Mouse (Mus musculus) intestine, embryonic 14.5 days (tissue): ENCODE measurements at regions not wholly inside any gene's neighbourhood (a gene's known extent, or its start where the extent isn't known, plus 50 kb on each side); places are given as distances from the start of the nearest gene placed in this dataset.

Experiments
- ATAC-seq: fragments of 200-750 bp; cut with Nextera tagmentation; replicated peaks from 2 replicates; pipeline ENCODE4 v1.8.0; 2017; ENCODE audit warnings: low read depth, moderate number of reproducible peaks, moderate TSS enrichment, moderate library complexity; ENCODE audit not compliant: low FRiP score, low TSS enrichment
- DNase-seq: peaks from one replicate; pipeline ENCODE4 v3.0.0-alpha.2; 2018; ENCODE audit warnings: low spot score
- H3K27ac ChIP-seq: fragments of 300-500 bp; sonication (generic); 2 replicates; pipeline ENCODE4 v1.5.1; 2014; ENCODE audit warnings: low read depth, mild to moderate bottlenecking, control low read depth
- H3K27me3 ChIP-seq: fragments of 300-500 bp; sonication (generic); replicated peaks from 2 replicates; pipeline ENCODE4 v1.6.1; 2014; ENCODE audit warnings: low read length, control low read depth; ENCODE audit not compliant: control insufficient read depth, insufficient read depth
- H3K36me3 ChIP-seq: fragments of 300-500 bp; sonication (generic); 2 replicates; pipeline ENCODE4 v1.6.1; 2014; ENCODE audit warnings: low read length, control low read depth; ENCODE audit not compliant: control insufficient read depth, insufficient read depth
- H3K4me1 ChIP-seq: fragments of 300-500 bp; sonication (generic); replicated peaks from 2 replicates; pipeline ENCODE4 v1.6.1; 2014; ENCODE audit warnings: low read length, control low read depth, mixed read lengths; ENCODE audit not compliant: control insufficient read depth, insufficient read depth
- H3K4me2 ChIP-seq: fragments of 300-500 bp; sonication (generic); 2 replicates; pipeline ENCODE4 v1.6.1; 2014; ENCODE audit warnings: low read length
- H3K4me3 ChIP-seq: fragments of 300-500 bp; sonication (generic); 2 replicates; pipeline ENCODE4 v1.5.1; 2014; ENCODE audit warnings: low read depth, low read length, control low read depth, mixed read lengths
- H3K9ac ChIP-seq: fragments of 300-500 bp; sonication (generic); 2 replicates; pipeline ENCODE4 v1.6.1; 2014; ENCODE audit warnings: mild to moderate bottlenecking, low read length
- H3K9me3 ChIP-seq: fragments of 300-500 bp; sonication (generic); 2 replicates; pipeline ENCODE4 v1.6.1; 2016; ENCODE audit warnings: low read length, control low read depth; ENCODE audit not compliant: control insufficient read depth
- WGBS: fragments of 180-500 bp; shearing (Covaris S2); extraction: QIAGEN DNeasy Blood & Tissue Kit; methylation state at CpG from one replicate; pipeline ENCODE4 v1.1.7; 2014; 5-methylcytosine and 5-hydroxymethylcytosine counted together

DNA sequence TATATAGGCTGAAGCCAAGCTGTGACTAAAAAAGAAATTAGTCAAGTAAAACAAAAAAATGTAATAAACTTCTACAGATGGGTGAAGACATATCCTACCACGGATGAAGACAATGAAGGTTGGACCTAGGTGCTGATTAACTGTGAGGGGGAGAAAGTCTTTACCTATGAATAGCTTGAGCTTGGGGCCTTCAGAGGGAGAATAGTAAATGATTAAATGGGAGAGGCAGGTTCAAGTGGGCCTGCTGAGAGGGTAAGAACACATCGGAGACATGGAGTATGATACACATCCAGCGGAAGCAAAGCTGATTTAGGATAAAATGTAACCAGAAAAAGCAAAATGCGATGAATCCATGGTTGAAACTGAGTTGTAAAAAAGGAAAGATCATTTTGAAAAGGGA is 197.9 kb upstream of the Robo2 start:
- no peak overlapping the region for H3K27ac ChIP-seq
- 68% methylated on average over 4 of the region's 4 CpGs for WGBS
- no peak overlapping the region for H3K9ac ChIP-seq
- no peaks in the 10 kb centered on the region for H3K36me3 ChIP-seq
- H3K4me1 ChIP-seq = peaks cover 7% of the 10 kb centered on the region; the same call in 1 of the 2 replicates
- ATAC-seq (no peak), DNase-seq (no peak)
- H3K4me3 ChIP-seq = no peak overlapping the region
- H3K27me3 ChIP-seq = no peaks in the 10 kb centered on the region
- no peaks in the 10 kb centered on the region for H3K9me3 ChIP-seq
- no peak overlapping the region for H3K4me2 ChIP-seq

DNA sequence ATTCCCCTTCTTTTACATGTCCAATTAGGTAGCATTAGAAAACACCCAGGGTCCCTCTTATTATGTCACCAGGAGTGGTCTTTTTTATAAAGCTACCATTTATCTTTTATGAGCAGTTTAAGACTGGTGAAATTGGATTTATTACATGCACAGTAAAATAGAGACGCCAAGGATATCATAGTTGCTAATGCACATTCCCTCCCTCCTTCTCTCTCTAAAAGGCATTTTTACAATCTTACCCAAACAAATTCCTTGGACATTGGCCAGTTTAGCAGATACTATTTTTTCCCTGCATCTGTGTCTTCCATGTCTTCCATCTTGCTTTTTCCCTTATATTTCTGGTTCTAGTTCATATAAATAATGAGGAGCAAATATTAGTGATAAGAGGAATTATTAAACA is 186.7 kb upstream of the Robo2 start:
- Histone ChIP-seq H3K27me3 (no peaks in the 10 kb centered on the region), H3K4me3 (no peak overlapping the region), H3K4me2 (no peak overlapping the region), H3K36me3 (no peaks in the 10 kb centered on the region), H3K9me3 (no peaks in the 10 kb centered on the region), H3K4me1 (0 out of 2 replicates have a peak, but pooled peaks cover 2% of the 10 kb centered on the region), H3K9ac (no peak overlapping the region), H3K27ac (no peak overlapping the region)
- DNase-seq (no peak), ATAC-seq (no peak)
- 6% methylated on average over 1 of the region's 1 CpGs for WGBS

DNA sequence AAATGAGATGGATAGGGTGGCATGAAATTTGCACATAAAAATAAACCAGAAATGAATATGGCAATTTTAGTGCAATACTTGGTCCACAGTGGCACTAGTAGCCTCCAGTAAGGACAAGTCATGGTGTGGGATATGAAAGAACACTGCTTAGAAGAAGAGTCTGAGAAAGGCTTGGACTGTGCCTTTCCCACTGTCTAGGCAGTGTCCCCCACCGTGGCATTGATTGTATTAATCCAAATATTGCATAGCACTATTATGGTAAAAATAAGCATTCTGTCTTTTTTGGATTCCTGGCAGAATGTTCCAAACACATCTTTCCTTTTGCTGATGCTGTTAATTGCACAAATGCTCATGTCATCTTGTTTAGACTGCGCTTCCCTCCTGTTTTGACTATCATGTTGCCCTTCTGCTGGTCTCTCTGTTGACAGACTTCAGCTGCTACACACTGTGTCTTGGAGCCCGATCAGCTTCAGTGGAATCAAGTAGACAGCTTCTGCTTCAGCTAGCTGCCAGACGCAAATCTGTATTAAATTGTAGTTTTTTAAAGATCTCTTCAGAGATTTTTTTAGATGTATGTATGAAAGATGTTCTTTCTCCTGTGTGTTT is 186.2 kb upstream of the Robo2 start:
- ATAC-seq (no peak), DNase-seq (no peak)
- 0 out of 2 replicates have a peak, but pooled peaks cover 2% of the 10 kb centered on the region for H3K4me1 ChIP-seq
- H3K9me3 ChIP-seq = no peaks in the 10 kb centered on the region
- H3K36me3 ChIP-seq = no peaks in the 10 kb centered on the region
- H3K4me2 ChIP-seq = no peak overlapping the region
- H3K27ac ChIP-seq = no peak overlapping the region
- no peak overlapping the region for H3K9ac ChIP-seq
- H3K4me3 ChIP-seq = no peak overlapping the region
- no peaks in the 10 kb centered on the region for H3K27me3 ChIP-seq
- WGBS = 32% methylated on average over 4 of the region's 4 CpGs

DNA sequence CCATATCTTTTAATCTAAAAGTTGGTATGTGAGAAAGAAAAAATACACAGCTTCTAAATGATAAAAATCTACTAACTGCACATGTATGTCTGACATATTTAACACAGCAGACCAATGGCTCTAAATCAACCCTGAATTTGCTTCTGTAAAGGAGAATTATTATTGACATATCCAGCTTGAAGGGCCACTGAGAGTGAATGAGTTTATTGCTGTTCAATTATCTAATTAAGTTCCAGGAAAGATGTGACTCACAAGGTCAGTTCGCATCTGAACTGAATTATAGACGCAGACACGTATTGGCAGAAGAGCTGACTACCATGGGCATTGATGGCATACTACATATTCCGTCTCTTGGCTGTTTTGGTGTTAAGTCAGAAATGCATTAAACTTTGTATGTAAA is 180.3 kb upstream of the Robo2 start:
- H3K9me3 ChIP-seq = no peaks in the 10 kb centered on the region
- H3K4me3 ChIP-seq = no peak overlapping the region
- DNase-seq (no peak), ATAC-seq (no peak)
- H3K4me2 ChIP-seq = no peak overlapping the region
- 75% methylated on average over 4 of the region's 4 CpGs for whole genome bisulfite sequencing
- no peaks in the 10 kb centered on the region for H3K36me3 ChIP-seq
- H3K27me3 ChIP-seq = no peaks in the 10 kb centered on the region
- H3K9ac ChIP-seq = no peak overlapping the region
- H3K27ac ChIP-seq = no peak overlapping the region
- H3K4me1 ChIP-seq = no peaks in the 10 kb centered on the region

GRCm38 (mm10) chr16:74582645-74583423 is 171.2 kb upstream of the Robo2 start:
- Histone ChIP-seq H3K4me1 (no peaks in the 10 kb centered on the region), H3K27me3 (no peaks in the 10 kb centered on the region), H3K9ac (no peak overlapping the region), H3K9me3 (no peaks in the 10 kb centered on the region), H3K36me3 (no peaks in the 10 kb centered on the region), H3K27ac (no peak overlapping the region), H3K4me3 (no peak overlapping the region), H3K4me2 (no peak overlapping the region)
- 89% methylated on average over 4 of the region's 4 CpGs for WGBS
- ATAC-seq (no peak), DNase-seq (no peak)

DNA sequence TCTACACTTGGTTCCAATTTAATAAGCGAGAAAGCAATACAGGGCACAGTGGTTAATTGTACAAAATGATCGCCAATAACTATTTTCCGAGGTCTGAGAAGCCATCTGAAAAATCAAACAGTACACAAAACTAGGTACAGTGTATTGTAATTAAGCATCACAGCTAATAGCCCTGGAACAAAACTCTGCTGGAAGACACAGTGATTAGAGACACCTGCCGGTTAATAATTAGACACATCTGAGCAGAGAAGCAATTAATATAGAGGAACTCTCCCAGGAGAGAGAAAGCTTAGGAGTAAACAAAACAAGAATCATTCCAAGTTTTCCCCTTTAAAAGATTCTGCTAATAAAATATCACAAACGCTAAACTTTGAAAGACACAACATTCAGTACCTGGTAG is 136.7 kb upstream of the Robo2 start:
- no peak for ATAC-seq
- no peaks in the 10 kb centered on the region for H3K27me3 ChIP-seq
- H3K4me3 ChIP-seq = no peak overlapping the region
- no peaks in the 10 kb centered on the region for H3K36me3 ChIP-seq
- no peaks in the 10 kb centered on the region for H3K9me3 ChIP-seq
- H3K9ac ChIP-seq = no peak overlapping the region
- H3K27ac ChIP-seq = no peak overlapping the region
- H3K4me1 ChIP-seq = no peaks in the 10 kb centered on the region
- H3K4me2 ChIP-seq = no peak overlapping the region
- 75% methylated on average over 5 of the region's 5 CpGs for WGBS
- DNase-seq = no peak

- DNase-seq = no peak
- no peaks in the 10 kb centered on the region for H3K27me3 ChIP-seq
- H3K36me3 ChIP-seq = no peaks in the 10 kb centered on the region
- H3K9me3 ChIP-seq = no peaks in the 10 kb centered on the region
- ATAC-seq = no peak
- H3K4me1 ChIP-seq = no peaks in the 10 kb centered on the region
- H3K9ac ChIP-seq = no peak overlapping the region
- H3K4me2 ChIP-seq = no peak overlapping the region
- WGBS = 76% methylated on average over 2 of the region's 2 CpGs
- H3K4me3 ChIP-seq = no peak overlapping the region
- no peak overlapping the region for H3K27ac ChIP-seq
Observed at GRCm38 (mm10) chr16:74530531-74530930, 118.9 kb upstream of the Robo2 start.

GRCm38 (mm10) chr16:74528245-74528644 is 116.6 kb upstream of the Robo2 start:
- no peak for DNase-seq
- 31% methylated on average over 3 of the region's 3 CpGs for WGBS

GRCm38 (mm10) chr16:74526521-74526920 is 114.9 kb upstream of the Robo2 start:
- no peak for DNase-seq
- H3K9me3 ChIP-seq = no peaks in the 10 kb centered on the region
- no peak overlapping the region for H3K4me2 ChIP-seq
- H3K36me3 ChIP-seq = no peaks in the 10 kb centered on the region
- no peak overlapping the region for H3K9ac ChIP-seq
- H3K27me3 ChIP-seq = no peaks in the 10 kb centered on the region
- ATAC-seq = no peak
- 33% methylated on average over 1 of the region's 1 CpGs for WGBS
- H3K27ac ChIP-seq = no peak overlapping the region
- no peaks in the 10 kb centered on the region for H3K4me1 ChIP-seq
- H3K4me3 ChIP-seq = no peak overlapping the region

More at GRCm38 (mm10) chr16:74528245-74528644, 116.6 kb upstream of the Robo2 start:
- ATAC-seq = no peak
- Histone ChIP-seq H3K9ac (no peak overlapping the region), H3K4me3 (no peak overlapping the region), H3K9me3 (no peaks in the 10 kb centered on the region), H3K36me3 (no peaks in the 10 kb centered on the region), H3K27ac (no peak overlapping the region), H3K4me1 (no peaks in the 10 kb centered on the region), H3K27me3 (no peaks in the 10 kb centered on the region), H3K4me2 (no peak overlapping the region)
